36 mouse cellular contexts compared by ENCODE assay signal in genomic region chr17:86463369-86463768, GRCm38 (mm10). TPM values are rescaled to one million over a fixed set of nuclear protein-coding genes. Genes with fewer than 3 reads are reported as not detected.
DNase-seq lines count a peak whose midpoint lies in the region; ATAC-seq lines count a peak whose summit lies in the region.
"Had no signal": no experiment of that assay in that cellular context is flagged by ENCODE, and none has a peak within 500 bp of the region (broad histone marks: within the 10 kb centered on the region; RNA-seq: fewer than 3 reads in every experiment).

No protein-coding gene starts in this region.

- H3K36me3 ChIP-seq in kidney, embryonic 16.5 days (ENCODE audit: insufficient read depth, low read length), result no peaks in the 10 kb centered on the region
- H3K36me3 ChIP-seq: heart, embryonic 13.5 days; hindbrain, embryonic 10.5 days; hindbrain, embryonic 15.5 days; limb, embryonic 10.5 days; limb, embryonic 15.5 days; neural tube, embryonic 12.5 days had no signal

- peak; percentile 80 for ATAC-seq in kidney, embryonic 16.5 days (ENCODE audit: low FRiP score, low TSS enrichment)
- ATAC-seq: CD4-positive, CD25-positive, alpha-beta regulatory T cell, adult 4 months; forebrain, embryonic 13.5 days; inflammation-experienced regulatory T-cells, adult 6 months; midbrain, embryonic 16.5 days had no signal

- H3K4me2 ChIP-seq in kidney, embryonic 16.5 days (replicated peaks; ENCODE audit: low read depth, low read length), result no peak overlapping the region
- H3K4me2 ChIP-seq: forebrain, embryonic 13.5 days; heart, embryonic 13.5 days; hindbrain, embryonic 15.5 days; limb, embryonic 15.5 days; midbrain, embryonic 11.5 days; neural tube, embryonic 12.5 days had no signal

- no peaks in the 10 kb centered on the region for H3K27me3 ChIP-seq in kidney, embryonic 16.5 days (ENCODE audit: insufficient read depth, low read length)
- H3K27me3 ChIP-seq: heart, embryonic 13.5 days; hindbrain, embryonic 15.5 days; limb, embryonic 15.5 days; neural tube, embryonic 12.5 days had no signal

- H3K4me1 ChIP-seq in kidney, embryonic 16.5 days (ENCODE audit: insufficient read depth, low read length), result peaks cover 60% of the 10 kb centered on the region

- H3K9me3 ChIP-seq in kidney, embryonic 16.5 days (ENCODE audit: low read length), result no peaks in the 10 kb centered on the region
- H3K9me3 ChIP-seq: forebrain, embryonic 13.5 days; heart, embryonic 13.5 days; hindbrain, embryonic 10.5 days; hindbrain, embryonic 15.5 days; limb, embryonic 10.5 days; limb, embryonic 15.5 days; neural tube, embryonic 12.5 days had no signal

- DNase-seq in gastrocnemius, adult 18-20 months (ENCODE audit: low spot score), result peak; percentile 34
- no peak for DNase-seq in gastrocnemius, postnatal 10 days
- DNase-seq in kidney, postnatal 14 days, result no peak
- peak; percentile 8 for DNase-seq in urinary bladder, adult 2 months (ENCODE audit: low spot score)
- no peak for DNase-seq in urinary bladder, postnatal 10 days (ENCODE audit: low spot score)
- no peak for DNase-seq in embryo, embryonic 9.5 days (ENCODE audit: extremely low spot score)
- DNase-seq: adrenal gland, adult 8-10 months; cerebellum, adult 11-12 months; cerebellum, postnatal 10 days; gastrocnemius, postnatal 36 days; heart, postnatal 10 days; kidney, adult 11 months; kidney, postnatal 36 days; layer of hippocampus, adult 9-11 months; lung, postnatal 36 days; right cerebral cortex, adult 18-20 months; thymus, adult 18-20 months; thymus, postnatal 25 days had no signal

- no peak overlapping the region for H3K9ac ChIP-seq in kidney, embryonic 16.5 days (replicated peaks; ENCODE audit: low read length)
- H3K9ac ChIP-seq: forebrain, embryonic 13.5 days; heart, embryonic 13.5 days; hindbrain, embryonic 15.5 days; limb, embryonic 15.5 days; neural tube, embryonic 12.5 days had no signal

- WGBS in kidney, embryonic 16.5 days, result 23% methylated on average over 3 of the region's 3 CpGs

- H3K27ac ChIP-seq in kidney, embryonic 16.5 days (ENCODE audit: low read length), result no peak overlapping the region
- H3K27ac ChIP-seq: forebrain, embryonic 13.5 days; heart, embryonic 13.5 days; hindbrain, embryonic 10.5 days; hindbrain, embryonic 15.5 days; limb, embryonic 10.5 days; limb, embryonic 15.5 days; neural tube, embryonic 12.5 days; stomach, postnatal 0 days had no signal

- no peak overlapping the region for H3K4me3 ChIP-seq in kidney, embryonic 16.5 days (ENCODE audit: low read length)
- H3K4me3 ChIP-seq: forebrain, embryonic 13.5 days; heart, embryonic 13.5 days; hindbrain, embryonic 10.5 days; hindbrain, embryonic 15.5 days; limb, embryonic 10.5 days; limb, embryonic 15.5 days; myocyte; neural tube, embryonic 12.5 days had no signal

RNA-seq across cellular contexts. Expression of gene Gm10309, which starts 41.7 kb away (rescaled TPM):
- total RNA-seq in gastrocnemius, adult 18-20 months (2021), result under 1 TPM in 1 of 2 experiments, not detected in 1; 0.11 TPM
- total RNA-seq in gastrocnemius, postnatal 10 days (2021), result under 1 TPM in 1 of 2 experiments, not detected in 1; 0.14 TPM
- polyA plus RNA-seq in kidney, embryonic 16.5 days (2015; fragmentation: Nextera tagmentation; extraction: Ambion mirVana), result 0.25 and 0.50 TPM in 2 replicates
- polyA plus RNA-seq in urinary bladder, adult 2 months (2012; rRNA removed), result 0.14 and 0.24 TPM in 2 replicates
- total RNA-seq: common myeloid progenitor, adult 5-6 weeks; gastrocnemius, postnatal 36 days; heart, adult 8-10 months; heart, postnatal 10 days; left cerebral cortex, postnatal 10 days; megakaryocyte, adult 5-6 weeks had no signal
- polyA plus RNA-seq: midbrain, embryonic 11.5 days had no signal

Comparison
In these comparisons a context has a peak if more than half of its experiments do, and no peak if none do; other contexts are left out.
1. DNase-seq: peak in gastrocnemius, adult 18-20 months (single experiment) and urinary bladder, adult 2 months (single experiment); none in gastrocnemius, postnatal 10 days (single experiment), kidney, postnatal 14 days (single experiment), urinary bladder, postnatal 10 days (single experiment) and embryo, embryonic 9.5 days (single experiment).